Mouse (Mus musculus): ENCODE measurements at regions not wholly inside any gene's neighbourhood (a gene's known extent, or its start where the extent isn't known, plus 50 kb on each side); places are given as distances from the start of the nearest gene placed in this dataset.
"Not testable (repeated sequence)": the region's sequence is repeated elsewhere in the genome, so short reads cannot be mapped to it uniquely, and the experiment has no call there.

DNA sequence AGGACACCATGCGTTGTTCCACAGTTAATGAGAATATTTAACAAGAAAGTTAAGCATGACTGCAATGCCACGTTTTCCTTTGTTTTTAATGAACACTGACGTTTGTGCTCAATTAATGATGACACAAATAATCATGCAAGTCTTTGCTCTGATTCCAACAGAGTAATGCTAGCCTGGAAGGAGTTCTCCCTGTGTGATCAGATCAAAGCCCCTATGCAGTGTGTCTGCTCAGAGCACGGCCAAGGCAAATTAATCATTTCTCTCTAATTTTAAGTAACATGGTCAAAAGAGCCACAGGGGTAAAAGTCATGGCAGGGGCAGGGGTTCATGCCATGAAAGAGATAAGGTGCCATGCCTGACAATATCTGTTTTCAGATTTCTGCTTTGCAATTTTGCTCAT lies 618.2 kb upstream of the Cdh8 start:
- Histone ChIP-seq H3K4me3 (no peak overlapping the region), H3K9me3 (no peaks in the 10 kb centered on the region), H3K36me3 (no peaks in the 10 kb centered on the region), H3K4me1 (no peaks in the 10 kb centered on the region), H3K9ac (no peak overlapping the region), H3K27me3 (replicated peaks) (no peaks in the 10 kb centered on the region), H3K27ac (no peak overlapping the region), H3K4me2 (replicated peaks) (no peak overlapping the region)
- WGBS: 70% methylated on average over 4 of the region's 4 CpGs
- ATAC-seq (ENCODE audit: low FRiP score, low read depth): no peak

DNA sequence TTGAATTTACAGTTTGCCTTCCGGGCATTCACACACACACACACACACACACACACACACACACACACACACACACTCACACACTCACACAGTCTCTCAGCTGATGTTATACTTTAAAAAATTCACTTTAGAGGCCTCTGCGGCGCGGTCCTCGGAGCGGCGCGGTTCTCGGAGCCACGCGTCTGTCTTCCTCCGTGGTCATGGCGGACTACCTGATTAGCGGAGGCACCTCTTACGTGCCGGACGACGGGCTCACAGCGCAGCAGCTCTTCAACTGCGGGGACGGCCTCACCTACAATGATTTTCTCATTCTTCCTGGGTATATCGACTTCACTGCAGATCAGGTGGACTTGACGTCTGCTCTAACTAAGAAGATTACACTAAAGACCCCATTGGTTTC lies 614.1 kb upstream of the Cdh8 start:
- ATAC-seq (ENCODE audit: low FRiP score, low read depth); H3K4me1 ChIP-seq; H3K9ac ChIP-seq; H3K27me3 ChIP-seq (replicated peaks); H3K9me3 ChIP-seq; H3K4me2 ChIP-seq (replicated peaks); H3K27ac ChIP-seq; H3K36me3 ChIP-seq; H3K4me3 ChIP-seq: not testable (repeated sequence)
- WGBS: 98% methylated on average over 23 of the region's 23 CpGs

DNA sequence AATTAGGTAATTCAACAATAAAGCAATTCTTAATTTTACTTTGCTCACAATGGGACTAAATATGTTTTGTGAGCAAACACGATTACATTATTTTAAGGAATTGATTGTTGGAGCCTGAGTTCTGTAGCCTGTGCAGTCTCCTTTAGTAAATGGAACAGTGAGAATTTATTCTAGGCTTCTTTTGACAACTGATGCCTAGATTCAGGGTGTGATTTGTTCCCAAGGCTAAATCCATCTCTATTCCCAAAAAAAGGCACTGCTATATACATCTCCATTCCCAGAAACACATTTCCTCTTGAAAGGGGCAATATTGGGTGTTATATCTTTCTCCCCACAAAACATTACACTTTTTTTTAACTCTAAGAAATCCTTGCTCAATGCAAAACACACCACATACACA lies 599.4 kb upstream of the Cdh8 start:
- H3K27ac ChIP-seq: no peak overlapping the region
- H3K4me1 ChIP-seq: no peaks in the 10 kb centered on the region
- 90% methylated on average over 1 of the region's 1 CpGs for WGBS
- no peak overlapping the region for H3K4me2 ChIP-seq (replicated peaks)
- ATAC-seq (ENCODE audit: low FRiP score, low read depth): no peak
- H3K9me3 ChIP-seq: no peaks in the 10 kb centered on the region
- H3K4me3 ChIP-seq: no peak overlapping the region
- H3K27me3 ChIP-seq (replicated peaks): no peaks in the 10 kb centered on the region
- H3K9ac ChIP-seq: no peak overlapping the region
- H3K36me3 ChIP-seq: no peaks in the 10 kb centered on the region

DNA sequence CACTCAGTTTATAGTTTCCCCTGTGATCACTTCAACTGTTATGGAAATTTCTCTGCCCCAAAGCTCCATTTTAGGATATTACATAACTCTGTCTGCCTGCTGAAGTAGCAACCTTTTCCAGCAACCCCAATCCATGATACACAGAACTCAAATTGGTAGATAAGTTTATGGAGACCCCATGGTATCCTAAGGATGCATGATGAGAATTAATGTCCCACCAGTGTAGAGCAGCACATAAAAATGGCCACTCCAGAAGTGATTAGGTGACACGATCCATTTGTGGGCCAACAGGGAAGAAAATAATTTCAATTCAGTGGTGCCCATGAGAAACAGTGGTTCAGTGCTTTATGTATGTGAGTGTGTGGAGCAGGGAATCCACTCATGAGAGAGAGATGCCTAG lies 583.3 kb upstream of the Cdh8 start:
- Histone ChIP-seq H3K4me3 (no peak overlapping the region), H3K27me3 (replicated peaks) (no peaks in the 10 kb centered on the region), H3K27ac (no peak overlapping the region), H3K4me1 (no peaks in the 10 kb centered on the region), H3K9ac (no peak overlapping the region), H3K36me3 (no peaks in the 10 kb centered on the region), H3K9me3 (no peaks in the 10 kb centered on the region), H3K4me2 (replicated peaks) (no peak overlapping the region)
- ATAC-seq (ENCODE audit: low FRiP score, low read depth): no peak
- 80% methylated on average over 1 of the region's 1 CpGs for WGBS

DNA sequence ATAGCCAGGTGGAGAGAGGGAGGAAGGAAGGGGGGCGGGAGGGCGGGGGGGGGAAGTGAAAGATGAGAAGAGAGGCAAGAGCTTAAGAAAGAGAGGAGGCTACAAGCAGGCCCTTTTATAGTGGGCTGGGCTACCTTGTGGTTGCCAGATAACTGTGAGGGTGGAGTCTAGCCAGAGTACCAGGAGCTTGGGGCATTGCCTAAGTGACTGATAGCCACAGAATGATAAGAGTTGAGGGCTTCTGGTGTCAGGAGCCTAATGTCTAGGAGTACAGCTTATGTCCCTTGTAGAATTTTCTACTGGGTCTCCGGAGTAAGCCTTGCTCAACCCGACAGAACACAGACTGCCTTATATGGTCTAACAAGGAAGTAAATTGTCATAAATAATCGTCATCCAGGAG lies 567.4 kb upstream of the Cdh8 start:
- H3K4me2 ChIP-seq (replicated peaks): no peak overlapping the region
- no peak overlapping the region for H3K4me3 ChIP-seq
- H3K27ac ChIP-seq: no peak overlapping the region
- H3K36me3 ChIP-seq: no peaks in the 10 kb centered on the region
- H3K27me3 ChIP-seq (replicated peaks): no peaks in the 10 kb centered on the region
- 61% methylated on average over 5 of the region's 5 CpGs for WGBS
- no peaks in the 10 kb centered on the region for H3K9me3 ChIP-seq
- ATAC-seq (ENCODE audit: low FRiP score, low read depth): no peak
- H3K9ac ChIP-seq: no peak overlapping the region
- no peaks in the 10 kb centered on the region for H3K4me1 ChIP-seq

DNA sequence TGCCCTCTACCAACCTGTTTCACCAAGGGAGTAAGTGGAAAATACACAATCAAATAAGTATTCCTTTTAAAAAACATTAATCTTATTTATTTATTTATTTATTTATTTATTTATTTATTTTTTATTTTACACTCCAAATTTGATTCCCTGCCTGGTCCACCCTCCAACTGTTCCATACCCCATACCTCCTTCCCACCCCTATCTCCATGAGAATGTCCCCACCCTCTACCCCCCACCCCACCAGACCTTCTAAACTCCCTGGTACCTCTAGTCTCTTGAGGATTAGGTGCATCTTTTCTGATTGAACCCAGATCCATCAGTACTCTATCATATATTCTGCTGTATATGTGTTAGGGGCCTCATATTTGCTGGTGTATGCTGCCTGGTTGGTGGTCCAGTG lies 538.4 kb upstream of the Cdh8 start:
- no peak overlapping the region for H3K27ac ChIP-seq
- H3K4me3 ChIP-seq: no peak overlapping the region
- no peaks in the 10 kb centered on the region for H3K9me3 ChIP-seq
- no peak overlapping the region for H3K4me2 ChIP-seq (replicated peaks)
- H3K4me1 ChIP-seq: no peaks in the 10 kb centered on the region
- ATAC-seq (ENCODE audit: low FRiP score, low read depth): no peak
- no peaks in the 10 kb centered on the region for H3K36me3 ChIP-seq
- no peaks in the 10 kb centered on the region for H3K27me3 ChIP-seq (replicated peaks)
- H3K9ac ChIP-seq: no peak overlapping the region

DNA sequence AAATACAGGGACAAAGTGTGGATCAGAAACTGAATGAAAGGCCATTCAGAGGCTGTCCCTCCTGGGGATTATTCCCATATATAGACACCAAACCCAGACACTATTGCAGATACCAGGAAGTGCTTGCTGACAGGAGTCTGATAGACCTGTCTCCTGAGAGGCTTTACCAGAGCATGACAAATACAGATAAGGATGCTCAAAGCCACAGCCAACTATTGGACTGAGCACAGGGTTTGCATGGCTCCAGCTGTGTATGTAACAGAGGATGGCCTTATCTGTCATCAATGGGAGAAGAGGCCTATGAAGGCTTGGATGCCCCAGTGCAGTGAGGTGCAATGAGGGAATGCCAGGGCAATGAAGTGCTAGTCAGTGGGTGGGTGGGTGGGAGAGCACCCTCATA lies 537.6 kb upstream of the Cdh8 start:
- H3K4me3 ChIP-seq: no peak overlapping the region
- no peak overlapping the region for H3K4me2 ChIP-seq (replicated peaks)
- H3K27ac ChIP-seq: no peak overlapping the region
- H3K9me3 ChIP-seq: no peaks in the 10 kb centered on the region
- H3K4me1 ChIP-seq: no peaks in the 10 kb centered on the region
- H3K36me3 ChIP-seq: no peaks in the 10 kb centered on the region
- H3K27me3 ChIP-seq (replicated peaks): no peaks in the 10 kb centered on the region
- no peak for ATAC-seq (ENCODE audit: low FRiP score, low read depth)
- H3K9ac ChIP-seq: no peak overlapping the region

DNA sequence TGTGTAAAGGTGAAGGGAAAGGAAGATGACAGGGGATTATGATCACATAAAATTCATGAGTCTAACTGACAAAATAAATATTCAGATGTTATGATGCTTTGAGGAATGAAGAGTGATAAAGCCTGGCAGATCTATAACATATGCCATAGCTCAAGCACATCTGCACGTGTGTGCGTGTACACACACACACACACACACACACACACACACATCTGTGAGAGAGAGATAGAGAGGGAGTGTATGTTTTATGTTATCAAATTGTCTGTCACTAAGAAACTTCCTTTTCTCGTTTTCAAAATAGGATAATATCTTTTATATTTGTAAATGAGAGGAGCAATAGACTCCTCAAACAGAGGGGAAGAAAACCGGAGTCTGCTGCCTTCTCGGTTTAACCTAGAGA lies 516.9 kb upstream of the Cdh8 start:
- H3K27ac ChIP-seq: no peak overlapping the region
- WGBS: 88% methylated on average over 5 of the region's 5 CpGs
- no peak overlapping the region for H3K9ac ChIP-seq
- H3K4me2 ChIP-seq (replicated peaks): no peak overlapping the region
- no peaks in the 10 kb centered on the region for H3K9me3 ChIP-seq
- H3K4me3 ChIP-seq: no peak overlapping the region
- H3K4me1 ChIP-seq: no peaks in the 10 kb centered on the region
- no peaks in the 10 kb centered on the region for H3K36me3 ChIP-seq
- H3K27me3 ChIP-seq (replicated peaks): no peaks in the 10 kb centered on the region
- no peak for ATAC-seq (ENCODE audit: low FRiP score, low read depth)
